Mouse (Mus musculus) cortical plate, adult 2 months (tissue): ENCODE measurements at regions not wholly inside any gene's neighbourhood (a gene's known extent, or its start where the extent isn't known, plus 50 kb on each side); places are given as distances from the start of the nearest gene placed in this dataset.

Source experiments
- CTCF ChIP-seq: fragments of 200-500 bp; IDR thresholded peaks from 2 replicates; pipeline ENCODE4 v1.5.1; 2011; ENCODE audit warnings: mild to moderate bottlenecking, control low read depth, low read length; ENCODE audit not compliant: insufficient read depth; ENCODE audit errors: extremely low read depth
- POLR2A ChIP-seq: fragments of 200-500 bp; IDR thresholded peaks from 2 replicates; pipeline ENCODE4 v1.6.1; 2011; ENCODE audit warnings: mild to moderate bottlenecking, low read length, control low read depth; ENCODE audit not compliant: insufficient read depth; ENCODE audit errors: extremely low read depth

DNA sequence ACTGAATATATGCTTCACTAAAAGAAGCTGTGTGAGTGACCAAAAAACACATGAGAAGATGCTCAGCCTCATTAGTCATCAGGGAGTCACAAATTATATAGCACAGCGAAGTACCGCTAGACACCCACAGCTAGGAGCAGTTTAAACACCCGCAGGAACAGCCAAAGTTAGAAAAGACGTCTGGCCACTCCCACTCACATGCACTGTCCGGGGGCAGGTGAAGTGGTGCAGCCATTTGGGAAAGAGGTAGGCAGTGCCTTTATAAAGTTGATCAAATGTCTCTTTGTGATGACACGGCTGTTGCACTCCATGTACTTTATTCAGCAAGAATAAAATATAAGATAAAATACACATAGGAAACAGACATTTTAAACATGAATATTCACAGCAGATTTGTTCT is 129.1 kb upstream of the Frmd6 start:
- TF ChIP-seq POLR2A (no peak), CTCF (no peak)
